Mouse (Mus musculus): ENCODE results near the gene Cfap73.

The Cfap73 gene

DNA sequence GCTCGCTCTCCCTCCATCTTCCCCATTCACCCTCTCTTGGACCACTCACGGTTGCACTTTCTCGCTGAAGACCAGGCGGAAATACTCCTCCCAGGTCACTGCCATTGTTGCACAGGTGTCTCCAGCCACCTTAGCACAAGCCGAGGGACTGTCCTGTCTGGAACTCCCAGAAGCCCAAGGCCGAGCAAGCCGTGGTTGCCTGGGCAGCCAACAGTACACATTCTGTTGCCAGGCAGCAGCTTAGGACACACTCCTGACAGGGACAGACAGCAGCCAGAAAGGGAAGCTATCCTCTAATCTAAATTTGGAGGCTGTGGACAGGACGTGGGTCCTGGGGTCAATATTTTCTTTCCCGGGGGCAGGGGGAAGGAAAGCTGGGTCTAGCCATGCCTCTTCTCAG is at the start of gene Cfap73:
Gene Cfap73 (minus strand): TSS at position 105 of the 400 bp plus-strand sequence.
- no peak for DNase-seq (ENCODE audit: low spot score in 2 of 2)

DNA sequence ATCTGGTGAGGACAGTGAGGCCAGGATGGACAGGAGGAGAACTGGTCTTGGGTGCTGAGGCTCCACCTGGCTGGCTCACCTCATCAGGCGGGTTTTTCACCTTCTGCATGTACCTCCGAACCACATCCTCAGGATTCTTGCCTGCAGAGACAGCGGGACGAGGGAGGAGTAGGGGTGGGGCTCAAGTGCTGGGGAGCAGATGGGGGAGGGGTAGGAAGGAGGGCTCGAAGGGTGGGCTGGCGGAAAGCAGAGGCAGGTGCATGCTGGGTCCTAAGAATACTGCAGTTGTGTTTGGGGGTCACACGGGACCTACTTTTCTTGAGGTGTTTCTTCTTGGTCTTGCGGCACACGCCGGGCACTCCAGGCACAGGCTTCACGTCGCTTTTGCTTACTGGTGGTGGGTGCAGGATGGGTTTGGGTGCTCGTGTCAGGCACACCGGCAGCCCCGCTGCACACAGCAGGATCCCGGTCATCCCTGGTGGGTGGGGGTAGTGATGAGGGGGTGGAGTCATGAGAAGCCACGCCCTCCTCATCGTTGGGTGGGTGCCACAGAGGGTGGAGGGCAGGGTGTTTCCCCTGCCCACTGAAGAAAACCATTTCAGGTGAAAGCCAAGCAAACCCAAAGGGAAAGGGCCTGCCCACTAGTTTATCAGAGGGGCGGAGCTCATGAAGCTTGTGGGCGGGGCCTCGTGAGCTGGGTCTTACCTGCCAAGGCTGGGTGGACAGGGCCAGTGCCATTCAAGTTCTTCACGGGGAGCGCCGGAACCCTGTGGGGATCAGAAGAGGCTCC is 49.1 kb upstream of the Cfap73 start:
- DNase-seq (ENCODE audit: low spot score in 2 of 2) = no peak

DNA sequence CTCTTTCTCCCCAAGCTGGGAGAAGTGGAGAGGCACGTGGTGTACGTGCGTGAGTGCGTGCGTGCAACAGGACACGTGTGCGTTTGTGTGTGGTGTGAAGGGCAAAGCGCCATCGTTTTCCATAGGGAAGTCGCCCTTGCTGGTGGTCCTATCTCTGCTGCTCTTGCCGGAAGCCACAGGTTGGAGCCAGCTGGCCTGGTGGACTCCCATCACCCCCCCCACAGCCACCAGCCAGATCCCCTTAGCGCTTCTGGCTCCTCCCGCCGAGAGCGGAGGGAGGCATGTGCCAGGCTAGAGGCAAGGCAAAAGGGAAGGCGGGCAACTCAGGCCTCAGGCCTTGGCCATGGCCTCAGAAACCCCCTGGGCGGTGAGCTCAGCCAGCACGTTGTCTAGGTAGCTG is 46.9 kb upstream of the Cfap73 start:
- DNase-seq (ENCODE audit: low spot score in 2 of 2) = peak in 1 of 2 experiments; percentile 31

DNA sequence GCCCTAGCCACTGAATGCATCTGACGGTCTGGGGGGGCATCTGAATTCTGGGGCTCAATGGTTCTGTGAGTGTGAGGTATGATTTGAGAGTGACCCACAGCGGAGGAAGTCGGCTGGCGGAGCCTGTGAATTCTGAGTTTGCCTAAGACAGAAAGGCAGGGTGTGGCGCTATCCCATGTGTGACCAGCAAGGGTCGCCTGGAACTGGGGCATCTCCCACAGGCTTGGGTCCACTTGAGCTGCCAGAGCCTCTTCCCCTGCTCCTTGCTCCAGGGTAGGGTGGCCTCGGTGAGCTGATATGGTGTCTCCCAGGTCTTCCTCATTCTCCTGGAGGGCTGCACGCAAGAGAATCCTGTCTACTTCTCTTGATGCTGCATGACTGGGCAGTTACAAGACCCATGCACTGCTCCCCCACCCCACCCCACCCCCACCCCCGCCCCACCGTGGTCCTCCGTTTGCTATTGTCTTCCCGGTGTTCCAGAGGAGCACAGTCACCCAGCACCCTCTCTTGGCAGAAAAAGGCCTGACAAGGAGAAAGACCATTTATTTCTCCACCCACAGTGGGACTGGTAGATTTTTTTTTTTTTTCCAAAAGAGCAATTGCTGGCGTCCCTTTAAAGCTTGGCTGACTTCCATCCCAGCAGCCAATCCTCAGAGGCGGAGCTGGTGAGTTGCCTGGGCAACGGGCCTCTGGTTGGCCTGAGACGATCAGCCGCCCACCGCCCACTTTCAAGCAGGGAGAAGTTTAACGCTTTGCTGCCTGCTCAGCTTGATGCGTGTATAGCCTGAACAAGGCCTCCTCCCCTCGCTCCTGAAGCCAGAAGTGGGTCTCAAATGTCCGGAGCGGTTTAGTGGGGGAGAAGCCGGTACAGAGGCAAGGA is 45.9 kb upstream of the Cfap73 start:
- DNase-seq (ENCODE audit: low spot score in 2 of 2) = peak; percentile 90 to 93

DNA sequence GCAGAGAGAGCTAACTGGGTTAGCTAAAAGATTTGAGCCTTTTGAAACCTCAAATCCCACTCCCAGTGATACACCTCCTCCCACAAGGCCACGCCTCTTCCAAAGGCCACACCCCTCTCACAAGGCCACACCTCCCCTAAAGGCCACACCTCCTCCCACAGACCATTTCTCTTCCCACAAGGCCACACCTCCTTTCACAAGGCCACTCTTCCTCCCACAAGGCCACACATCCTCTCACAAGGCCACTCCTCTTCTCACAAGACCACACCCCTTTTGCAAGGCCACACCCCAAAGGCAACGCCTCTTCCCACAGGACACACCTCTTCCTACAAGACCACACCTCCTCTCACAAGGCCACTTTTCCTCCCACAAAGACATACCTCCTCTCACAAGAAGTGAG is 43.5 kb upstream of the Cfap73 start:
- no peak for DNase-seq (ENCODE audit: low spot score in 2 of 2)

DNA sequence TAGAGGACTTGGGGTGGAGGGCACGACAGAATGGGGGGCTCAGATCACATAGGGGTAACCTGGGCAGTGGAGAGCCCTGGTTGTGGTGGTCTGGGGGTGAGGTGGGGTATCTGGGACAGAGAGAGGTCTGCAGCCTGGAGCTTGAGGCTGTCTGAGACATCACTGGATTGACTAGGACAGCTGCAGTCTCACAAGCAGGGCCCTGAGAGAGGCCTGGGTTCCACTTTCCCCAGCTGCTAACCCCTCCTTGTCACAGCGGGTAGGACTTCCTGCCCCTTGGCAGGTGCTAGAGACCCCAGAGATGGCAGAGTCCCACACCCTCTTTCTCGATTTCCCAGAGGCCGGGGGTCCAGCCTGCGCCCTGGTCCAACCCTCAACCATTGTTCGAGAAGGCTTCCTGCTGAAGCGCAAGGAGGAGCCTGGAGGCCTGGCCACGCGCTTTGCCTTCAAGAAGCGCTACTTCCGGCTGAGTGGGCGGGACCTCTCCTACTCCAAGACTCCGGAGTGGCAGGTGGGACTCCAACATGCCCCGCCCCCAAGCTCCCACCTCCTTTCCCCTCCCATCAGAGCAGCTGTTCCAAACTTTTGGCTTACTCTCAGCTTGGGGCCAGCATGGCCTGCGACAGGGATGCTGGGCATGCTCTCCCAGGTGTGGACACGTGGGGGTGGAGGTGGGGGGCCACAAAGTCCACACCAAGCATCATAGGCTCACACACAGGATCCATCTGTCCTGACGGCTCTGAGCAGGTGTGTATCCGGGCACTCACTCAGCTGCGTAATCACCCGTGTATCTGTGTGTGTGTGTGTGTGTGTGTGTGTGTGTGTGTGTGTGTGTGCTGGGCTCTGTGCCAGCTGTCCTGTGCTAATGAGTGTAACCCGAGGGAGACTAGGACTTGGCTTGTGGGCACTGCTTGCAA is 40.5 kb upstream of the Cfap73 start:
- DNase-seq (ENCODE audit: low spot score in 2 of 2) = no peak

DNA sequence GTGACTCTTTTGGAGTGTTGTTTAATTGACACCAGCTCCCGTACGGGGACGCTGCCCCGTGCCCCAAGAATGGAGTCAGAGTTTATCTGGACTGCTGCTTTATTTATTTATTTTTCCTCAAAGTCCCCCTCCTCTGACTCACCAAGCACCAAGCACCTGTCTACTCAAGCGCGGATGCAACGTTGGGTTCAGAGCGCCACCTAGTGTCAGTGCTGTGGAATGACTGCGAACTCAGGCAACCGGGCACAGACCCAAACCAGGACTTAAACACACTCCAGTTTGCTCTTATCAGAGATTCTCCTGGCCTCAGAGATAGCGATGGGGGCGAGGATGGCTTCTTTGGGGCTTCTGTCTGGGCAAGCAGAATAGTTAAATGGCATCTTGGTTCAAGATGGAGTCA is 39.6 kb upstream of the Cfap73 start:
- peak in 1 of 2 experiments; percentile 70 for DNase-seq (ENCODE audit: low spot score in 2 of 2)

DNA sequence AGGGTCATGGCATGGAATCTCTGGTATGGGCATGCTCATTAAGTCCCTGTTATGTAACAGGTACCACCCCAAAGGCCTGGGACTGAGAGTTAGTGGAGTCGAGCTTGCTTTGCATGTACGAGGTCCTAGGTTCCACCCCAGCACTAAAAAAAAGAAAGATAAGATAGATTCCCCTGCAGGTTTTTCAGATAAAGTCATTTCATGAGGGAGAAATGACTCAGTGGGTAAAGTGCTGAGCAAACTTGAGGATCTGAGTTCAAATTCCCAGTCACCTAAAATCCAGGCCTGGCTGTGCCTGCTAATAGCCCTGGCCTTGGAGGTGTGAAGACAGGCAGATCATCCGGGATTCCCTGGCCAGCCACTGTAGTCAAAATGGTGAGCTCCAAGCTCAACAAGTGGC is 37.8 kb upstream of the Cfap73 start:
- no peak for DNase-seq (ENCODE audit: low spot score in 2 of 2)

DNA sequence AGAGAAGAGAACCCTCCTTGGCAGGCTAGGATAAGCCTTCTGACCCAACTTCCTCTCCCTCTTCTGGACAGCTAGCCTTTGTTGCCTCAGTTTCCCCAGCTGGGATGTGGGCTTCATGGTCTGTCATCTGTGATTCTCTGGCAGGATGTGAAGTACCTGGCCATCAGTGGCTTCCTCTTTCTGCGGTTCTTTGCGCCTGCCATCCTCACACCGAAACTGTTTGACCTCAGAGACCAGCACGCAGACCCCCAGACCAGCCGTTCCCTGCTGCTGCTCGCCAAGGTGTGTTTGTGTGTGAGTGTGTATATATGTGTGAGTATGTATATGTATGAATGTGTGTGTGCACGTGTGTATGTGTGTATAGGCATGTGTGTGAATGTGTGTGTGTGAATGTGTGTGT is 36.1 kb upstream of the Cfap73 start:
- DNase-seq (ENCODE audit: low spot score in 2 of 2) = no peak

DNA sequence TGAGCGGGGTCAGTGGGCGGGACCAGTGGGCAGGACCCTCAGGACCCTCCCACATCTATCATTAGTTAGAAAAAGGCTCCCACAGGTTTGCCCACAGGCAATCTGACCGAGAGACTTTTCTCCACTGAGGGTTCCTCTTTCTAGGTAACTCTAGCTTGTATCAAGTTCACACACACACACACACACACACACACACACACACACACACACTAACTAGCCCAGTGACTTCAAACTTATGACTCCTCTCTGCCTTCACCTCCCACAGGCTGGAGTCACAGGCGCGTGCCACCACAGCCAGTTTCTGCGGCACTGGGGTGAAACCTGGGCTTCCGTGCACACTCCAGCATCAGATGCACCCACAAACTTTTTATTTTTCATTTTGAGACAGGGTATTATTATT is 34.7 kb upstream of the Cfap73 start:
- DNase-seq (ENCODE audit: low spot score in 2 of 2) = no peak

DNA sequence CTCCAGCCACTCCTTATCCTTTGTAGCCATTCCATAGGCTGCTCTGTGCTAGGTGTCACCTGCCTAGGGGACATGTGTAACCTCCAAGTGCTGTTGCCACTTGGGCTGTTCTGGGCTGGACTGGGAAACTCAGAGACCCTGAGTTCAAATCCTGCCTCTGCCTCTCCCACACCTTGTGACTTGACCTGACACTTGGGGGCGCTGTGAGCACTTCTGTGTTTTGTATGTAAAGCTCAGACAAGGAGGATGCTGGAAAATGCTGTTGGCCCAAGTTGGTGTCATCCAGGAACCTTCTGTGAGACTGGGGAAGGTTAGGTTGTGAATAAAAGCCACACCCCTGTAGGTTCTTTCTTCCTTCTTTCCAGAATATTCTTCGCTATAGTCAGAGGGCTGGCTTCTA is 30.9 kb upstream of the Cfap73 start:
- DNase-seq (ENCODE audit: low spot score in 2 of 2) = no peak

DNA sequence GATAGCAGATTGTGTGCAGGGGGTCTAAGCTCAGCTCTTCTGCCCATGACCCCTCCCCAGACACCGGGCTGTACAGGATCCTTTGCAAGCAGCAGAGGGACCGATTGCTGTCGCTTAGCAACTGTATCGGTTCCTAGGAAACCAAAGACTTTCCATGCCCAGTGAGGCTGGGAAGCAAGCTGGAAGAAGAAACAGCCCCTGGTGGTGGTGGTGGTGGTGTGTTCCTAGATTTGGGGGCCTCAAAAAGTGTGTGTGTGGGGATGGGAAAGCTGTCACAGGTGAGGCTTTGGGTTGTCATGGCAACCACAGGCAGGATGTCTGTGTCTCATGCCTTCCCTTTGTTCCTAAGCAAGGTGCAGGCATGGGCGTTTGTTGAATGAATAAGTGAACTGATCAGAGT is 26.8 kb upstream of the Cfap73 start:
- DNase-seq (ENCODE audit: low spot score in 2 of 2) = peak in 1 of 2 experiments; percentile 48

DNA sequence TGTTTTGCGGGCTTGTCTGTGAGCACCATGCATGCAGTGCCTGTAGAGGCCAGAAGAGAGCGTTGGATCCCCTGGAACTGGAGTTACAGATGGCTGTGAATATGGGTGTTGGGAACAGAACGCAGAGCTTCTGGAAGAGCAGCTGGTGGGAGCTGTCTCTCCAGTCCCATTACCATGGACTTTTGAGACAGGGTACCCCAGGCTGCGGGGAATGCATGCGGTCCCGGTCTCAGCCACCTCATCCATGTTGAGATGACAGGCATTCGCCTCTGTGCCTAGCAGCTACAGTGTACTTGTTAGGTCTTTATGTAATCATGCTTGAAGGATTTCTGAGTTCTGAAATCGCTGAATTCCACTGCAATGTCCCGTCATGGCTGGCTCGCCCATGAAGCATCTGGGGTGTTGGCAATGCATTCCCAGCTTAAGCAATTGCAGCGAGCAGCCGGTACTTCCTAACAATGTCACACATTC is 22.3 kb upstream of the Cfap73 start:
- DNase-seq (ENCODE audit: low spot score in 2 of 2) = no peak

DNA sequence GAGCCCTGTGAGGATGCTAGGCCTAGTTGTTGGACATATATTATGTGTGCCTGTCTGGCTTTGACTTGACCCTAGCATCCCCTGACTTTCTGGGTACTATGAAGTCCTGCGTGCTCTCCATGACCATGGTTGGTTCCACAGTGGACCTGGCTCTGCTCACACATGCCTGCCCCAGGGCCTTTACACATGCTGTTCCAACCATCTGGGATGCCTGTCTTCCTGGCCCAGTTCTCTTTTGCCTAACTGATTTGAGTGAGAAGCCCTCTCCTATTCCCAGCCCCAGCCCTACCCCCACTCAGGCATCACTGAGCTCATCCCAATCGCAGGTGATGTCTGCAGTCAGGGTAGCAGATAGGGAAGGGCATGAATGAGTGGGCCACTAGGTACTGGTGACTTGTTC is 19.8 kb upstream of the Cfap73 start:
- DNase-seq (ENCODE audit: low spot score in 2 of 2) = no peak

DNA sequence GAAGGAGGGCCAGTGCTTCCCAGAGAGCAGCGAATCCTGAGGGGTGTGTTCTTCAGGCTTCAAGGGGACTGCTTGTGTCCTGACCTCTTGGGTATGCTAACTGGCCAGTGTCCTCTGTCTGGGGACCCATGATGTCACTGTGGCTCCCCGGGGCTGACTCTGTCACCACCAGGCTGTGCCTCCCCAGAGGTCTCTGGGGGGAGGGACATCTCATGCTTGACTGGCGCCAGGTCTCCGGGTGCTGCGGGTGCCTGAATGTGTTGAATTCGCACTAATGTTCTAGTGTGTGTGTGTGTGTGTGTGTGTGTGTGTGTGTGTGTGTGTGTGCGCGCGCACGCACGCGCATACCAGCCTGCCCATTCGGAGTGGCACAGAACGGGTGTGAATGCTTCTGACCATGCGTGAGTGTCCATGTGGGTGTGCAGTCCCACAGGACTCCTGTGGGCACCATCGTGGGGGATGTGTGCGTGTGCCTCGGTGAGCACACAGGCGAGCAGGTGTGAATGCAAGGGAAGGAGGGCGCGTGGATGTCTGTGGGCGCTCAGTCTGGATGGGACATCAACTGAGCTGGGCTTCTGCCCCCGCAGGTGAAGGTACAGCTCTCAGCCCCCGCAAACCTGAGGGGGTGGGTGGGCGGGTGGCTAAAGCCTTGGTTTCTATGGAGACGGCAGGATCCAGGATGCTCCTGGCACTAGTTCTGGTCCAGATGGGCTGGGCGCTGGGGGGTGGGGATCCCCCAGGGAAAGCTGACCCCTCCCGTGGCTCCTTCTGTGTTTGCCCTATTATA is 19.1 kb upstream of the Cfap73 start:
- DNase-seq (ENCODE audit: low spot score in 2 of 2) = no peak

DNA sequence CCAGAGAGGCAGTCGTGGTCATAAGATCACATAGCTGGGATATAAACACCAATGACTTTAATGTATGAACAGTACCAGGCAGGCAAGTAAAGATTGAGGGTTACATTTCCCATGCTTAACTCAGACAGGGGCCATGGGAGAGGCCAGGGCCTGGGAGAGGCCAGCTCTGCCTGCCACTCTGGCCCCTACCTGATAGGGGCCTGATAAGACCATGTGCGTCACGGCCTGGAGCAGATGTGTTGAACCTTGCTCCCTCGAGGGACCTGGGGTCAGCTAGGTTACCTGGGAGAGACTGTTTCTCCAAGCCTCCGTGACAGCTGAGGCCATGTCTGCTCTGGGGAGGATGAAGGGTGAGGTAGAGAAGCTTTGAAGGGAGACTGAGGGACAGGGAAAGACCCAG is 17.2 kb upstream of the Cfap73 start:
- DNase-seq (ENCODE audit: low spot score in 2 of 2) = no peak

DNA sequence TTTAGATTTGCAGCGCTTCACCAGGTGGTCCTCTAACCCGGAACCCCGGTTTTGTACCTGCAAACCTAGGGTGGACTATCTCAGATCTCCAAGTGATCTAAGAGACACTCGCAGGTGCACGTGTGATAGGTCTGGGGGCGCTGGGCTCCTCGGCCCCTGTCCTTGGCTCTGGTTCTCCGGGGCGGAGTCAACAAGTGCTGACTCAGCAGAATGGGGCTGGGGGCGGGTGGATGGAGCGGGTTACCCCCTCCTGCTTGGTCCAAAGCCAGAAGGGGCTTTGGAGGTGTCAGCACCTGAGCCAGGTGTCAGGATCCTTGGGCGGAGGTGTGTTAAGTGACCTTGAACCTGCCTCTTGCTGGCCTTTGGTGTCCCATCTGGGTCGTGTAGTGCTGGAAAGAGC is 15.9 kb upstream of the Cfap73 start:
- DNase-seq (ENCODE audit: low spot score in 2 of 2) = no peak

DNA sequence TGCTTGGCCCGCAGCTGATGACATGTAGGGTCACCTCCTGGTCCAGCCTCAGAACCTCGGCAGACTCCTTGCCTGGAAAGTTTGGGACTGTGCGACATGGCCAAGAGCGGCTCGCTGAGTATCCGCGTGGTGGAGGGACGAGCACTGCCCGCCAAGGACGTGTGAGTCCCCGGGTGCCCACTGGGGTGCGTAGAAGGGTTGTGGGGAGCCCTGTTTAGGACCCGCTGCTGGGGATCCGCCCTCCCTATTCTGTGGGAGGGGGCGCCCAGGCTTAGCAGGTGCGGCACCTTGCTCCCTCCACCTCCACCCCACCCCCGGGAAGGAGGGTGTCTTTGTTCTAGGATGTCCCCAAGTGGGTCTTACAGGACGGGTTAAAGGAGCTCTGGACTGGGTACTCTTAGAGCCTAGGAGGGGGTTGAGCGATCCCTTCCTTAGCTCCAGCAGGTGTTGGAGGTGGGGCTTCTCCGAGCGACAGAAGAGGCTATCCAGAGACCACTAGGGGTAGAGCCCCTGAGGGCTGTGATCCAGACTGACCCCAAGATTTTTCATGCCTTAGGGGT is 15.4 kb upstream of the Cfap73 start:
- DNase-seq (ENCODE audit: low spot score in 2 of 2) = no peak

DNA sequence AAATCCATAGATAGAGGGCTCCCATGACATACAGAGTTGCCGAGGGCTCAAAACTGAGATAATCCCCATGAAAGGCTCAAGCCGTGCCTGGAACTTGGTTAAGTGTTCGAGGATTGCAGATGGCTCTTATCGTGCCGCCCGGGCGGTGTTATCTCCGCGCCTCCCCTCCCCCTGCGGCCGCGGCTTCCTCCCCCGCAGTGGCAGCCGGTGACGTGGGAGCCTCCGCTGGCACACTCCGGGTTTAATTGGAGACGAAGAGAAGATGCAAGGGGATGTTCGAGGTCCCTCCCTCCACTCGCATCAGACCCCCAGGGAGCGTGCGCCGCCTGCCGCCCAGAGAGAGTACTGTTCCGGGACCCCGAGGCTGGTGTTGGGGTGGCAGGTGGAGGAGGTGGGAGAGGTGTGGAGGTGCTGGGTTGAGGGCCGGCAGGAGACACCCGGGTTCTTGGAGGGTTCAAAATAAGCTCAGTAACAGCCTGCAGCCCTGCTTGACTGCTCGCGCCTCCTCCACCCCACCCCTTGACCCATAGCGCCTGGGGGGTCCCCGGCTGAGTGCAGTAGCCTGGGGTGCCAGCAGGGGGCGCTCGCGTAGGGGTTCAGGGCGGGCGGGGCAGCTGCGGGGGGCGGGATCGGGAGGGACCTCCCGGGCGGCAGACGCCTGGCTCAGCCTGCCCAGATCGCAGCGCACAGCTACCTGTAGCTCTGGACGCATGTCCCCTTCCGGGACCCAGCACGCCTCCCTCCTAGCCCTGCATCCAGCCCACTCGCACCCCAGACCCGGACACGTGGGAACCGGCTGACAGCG is 14.7 kb upstream of the Cfap73 start, which contains the start of gene Rasal1:
Gene Rasal1 (plus strand): TSS at position 244 of the 805 bp plus-strand sequence.
- peak; percentile 80 to 84 for DNase-seq (ENCODE audit: low spot score in 2 of 2)

All from frontal cortex, postnatal 14 days (tissue).